Mouse (Mus musculus) kidney, adult 2 months (tissue): ENCODE measurements around the gene Usp30.

Experiments used
- CTCF ChIP-seq: fragments of 200-500 bp; conservative IDR thresholded peaks from 2 replicates; pipeline ENCODE4 v1.5.1; 2011; ENCODE audit warnings: low read depth, mild to moderate bottlenecking, control low read depth, low read length, moderate library complexity, mixed read lengths; ENCODE audit not compliant: insufficient read depth, insufficient read length
- POLR2A ChIP-seq: fragments of 200-500 bp; IDR thresholded peaks from one replicate; pipeline ENCODE4 v1.6.1; 2011; ENCODE audit warnings: low read depth, low read length, control low read depth

- TF ChIP-seq CTCF (no peak), POLR2A (no peak)
Measured at GRCm38 (mm10) chr5:114067543-114067942, 2.3 kb downstream of the Usp30 start.
